Mouse (Mus musculus) liver, embryonic 14.5 days (tissue): Measurements from ENCODE around the gene Fam13a.

Source experiments
- CTCF ChIP-seq: IDR thresholded peaks from 2 replicates; pipeline ENCODE4 v1.5.1; 2016; ENCODE audit warnings: antibody characterized with exemption, low read depth, control low read depth
- EP300 ChIP-seq: IDR thresholded peaks from 2 replicates; pipeline ENCODE4 v1.6.1; 2016; ENCODE audit warnings: antibody characterized with exemption, low read depth

GRCm38 (mm10) chr6:58922511-58922910 is 101.8 kb downstream of the Fam13a start:
- TF ChIP-seq CTCF = no peak
- TF ChIP-seq EP300 = no peak
